Mouse (Mus musculus) T-helper 17 cell (primary cell): Measurements from ENCODE around the gene Foxe1.

Source experiments
- in situ Hi-C, 2 experiments: fragments of 300-600 bp; cut with MboI, MseI; formaldehyde crosslinking; loops; 1 replicate in 1 of 2; 2 replicates in 1 of 2; pipeline ENCODE4 v1.15.1; 2025; ENCODE audit warnings: high pct_unique_total_duplicates in 2 of 2

Gene Foxe1

DNA sequence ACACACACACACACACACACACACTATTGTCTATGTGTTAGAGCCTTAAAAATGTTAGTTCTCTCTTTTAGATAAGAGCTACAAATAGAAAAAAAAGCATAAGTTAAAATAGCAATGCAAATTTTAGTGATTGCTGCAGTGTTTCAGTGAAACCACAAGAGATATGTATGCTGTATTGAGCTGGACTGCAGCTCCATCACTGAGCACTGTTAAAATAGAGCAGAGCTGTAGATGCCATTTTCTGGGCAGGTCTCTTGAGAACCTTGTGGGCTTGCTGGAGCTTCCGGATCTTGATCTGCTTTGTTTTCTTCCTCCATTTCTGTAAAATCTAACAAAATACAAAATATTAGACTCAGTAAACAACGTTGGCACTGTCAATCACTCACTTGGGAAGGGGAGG, 51.0 kb downstream of the Foxe1 start:
- in situ Hi-C loops = no loop called here

DNA sequence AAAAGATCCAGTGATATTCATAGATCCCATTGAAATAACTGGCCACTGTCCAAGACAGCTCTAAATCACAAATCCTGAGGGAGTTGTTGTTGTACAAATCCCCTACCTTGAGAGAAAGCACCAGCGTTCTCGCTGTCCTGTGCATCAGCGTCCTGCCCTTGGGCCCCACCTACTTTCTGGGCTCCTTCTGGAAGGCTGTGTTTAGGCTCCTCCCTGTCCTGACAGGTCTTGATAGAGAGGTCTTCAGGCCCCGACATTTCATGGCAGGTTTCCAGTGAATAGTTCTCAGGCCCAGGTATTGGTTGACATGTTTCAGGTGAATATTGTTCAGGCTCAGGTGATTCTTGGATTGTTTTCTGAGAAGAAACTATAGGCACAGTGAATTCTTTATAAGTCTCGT, 52.3 kb downstream of the Foxe1 start:
- in situ Hi-C loops = loop anchor here in 1 of 2 experiments (5.0 kb wide), 1 partner anchor 52 kb away; no protein-coding TSS in a partner anchor
